Comparison of ENCODE assay signal across 8 mouse cellular contexts in genomic region chr19:3929211-3929941, GRCm38 (mm10). TPM values are rescaled to one million over a fixed set of nuclear protein-coding genes. Genes with fewer than 3 reads are reported as not detected.
DNase-seq lines count a peak whose midpoint lies in the region; ATAC-seq and TF ChIP-seq lines count a peak whose summit lies in the region.

Gene Aldh3b1, minus strand, starts transcription at chr19:3929808.

- no peak for TF ChIP-seq POLR2A in spleen, adult 2 months (IDR thresholded peaks at IDR 0.05; ENCODE audit: low read depth, low read length)

- peak; percentile 60; the same call in 1 of the 2 replicates for ATAC-seq in midbrain, embryonic 15.5 days (replicated peaks)

- TF ChIP-seq CTCF in spleen, adult 2 months (IDR thresholded peaks at IDR 0.05; ENCODE audit: extremely low read depth, insufficient read depth, insufficient read length, insufficient replicate concordance): no peak

- H3K4me2 ChIP-seq in midbrain, embryonic 15.5 days: no peak within 1 kb of the TSS

- no peaks in the 10 kb centered on the region for H3K36me3 ChIP-seq in spleen, adult 2 months (ENCODE audit: control insufficient read depth, insufficient read depth, low read length)
- no peaks in the 10 kb centered on the region for H3K36me3 ChIP-seq in embryonic facial prominence, embryonic 10.5 days (replicated peaks)
- H3K36me3 ChIP-seq in midbrain, embryonic 15.5 days (replicated peaks): no peaks in the 10 kb centered on the region

- H3K27ac ChIP-seq in spleen, adult 2 months (ENCODE audit: insufficient read depth, low read length): peak within 1 kb of the TSS; percentile 81
- H3K27ac ChIP-seq in embryonic facial prominence, embryonic 10.5 days (replicated peaks): peak within 1 kb of the TSS; percentile 67
- peak within 1 kb of the TSS; percentile 43 for H3K27ac ChIP-seq in midbrain, embryonic 15.5 days

- WGBS in spleen, adult 2 months: 21% methylated on average over 12 of the region's 12 CpGs
- 56% methylated on average over 12 of the region's 12 CpGs for WGBS in embryonic facial prominence, embryonic 10.5 days
- 61% methylated on average over 12 of the region's 12 CpGs for WGBS in midbrain, embryonic 15.5 days

- no peak for DNase-seq in spleen, adult 2 months (ENCODE audit: low read depth in 1 of 2, low spot score in 2 of 2)
- DNase-seq in spleen, adult 12 weeks (ENCODE audit: low spot score): no peak
- no peak for DNase-seq in embryonic facial prominence, embryonic 10.5 days (ENCODE audit: low spot score)
- DNase-seq in heart, adult 18-20 months: peak; percentile 94 to 95
- DNase-seq in kidney, adult 11 months: peak; percentile 92
- DNase-seq in liver: peak; percentile 70
- peak; percentile 96 for DNase-seq in testis, postnatal 10 days (ENCODE audit: low spot score)

- no peak within 1 kb of the TSS for H3K9ac ChIP-seq in midbrain, embryonic 15.5 days

- no peaks in the 10 kb centered on the region for H3K9me3 ChIP-seq in embryonic facial prominence, embryonic 10.5 days
- H3K9me3 ChIP-seq in midbrain, embryonic 15.5 days: no peaks in the 10 kb centered on the region

- H3K27me3 ChIP-seq in spleen, adult 2 months (ENCODE audit: control insufficient read depth, insufficient read depth, low read length): no peaks in the 10 kb centered on the region
- H3K27me3 ChIP-seq in embryonic facial prominence, embryonic 10.5 days (replicated peaks; ENCODE audit: low read depth, poor library complexity, severe bottlenecking): 0 out of 2 replicates have a peak, but pooled peaks cover 6% of the 10 kb centered on the region
- no peaks in the 10 kb centered on the region for H3K27me3 ChIP-seq in midbrain, embryonic 15.5 days (replicated peaks)

- H3K4me1 ChIP-seq in spleen, adult 2 months (ENCODE audit: control insufficient read depth, insufficient read depth, insufficient read length): peaks cover 36% of the 10 kb centered on the region; the same call in 1 of the 2 replicates
- H3K4me1 ChIP-seq in embryonic facial prominence, embryonic 10.5 days: peaks cover 26% of the 10 kb centered on the region
- peaks cover 8% of the 10 kb centered on the region; the same call in 1 of the 2 replicates for H3K4me1 ChIP-seq in midbrain, embryonic 15.5 days

- H3K4me3 ChIP-seq in spleen, adult 2 months (ENCODE audit: extremely low read depth, insufficient read depth, insufficient read length): peak within 1 kb of the TSS; percentile 53; the same call in 1 of the 2 replicates
- H3K4me3 ChIP-seq in embryonic facial prominence, embryonic 10.5 days: no peak within 1 kb of the TSS
- H3K4me3 ChIP-seq in midbrain, embryonic 15.5 days: no peak within 1 kb of the TSS

RNA-seq across cellular contexts. Expression of gene Aldh3b1, which starts in this region (rescaled TPM):
- polyA plus RNA-seq in spleen, adult 2 months (2012; rRNA removed): 24.6 and 26.1 TPM in 2 replicates
- 0.48 and 0.81 TPM in 2 replicates for polyA plus RNA-seq in embryonic facial prominence, embryonic 10.5 days (2016; fragmentation: Nextera tagmentation; extraction: Ambion mirVana)
- total RNA-seq in heart, adult 18-20 months (2021): 1 to 10 TPM; 1.3 to 2.0 TPM
- 1.9 TPM in 2 replicates for polyA plus RNA-seq in midbrain, embryonic 15.5 days (2015; fragmentation: Nextera tagmentation; extraction: Ambion mirVana)

Comparison
In these comparisons a context has a peak if more than half of its experiments do, and no peak if none do; other contexts are left out.
1. DNase-seq: peak in heart, adult 18-20 months (2 of 2), kidney, adult 11 months (single experiment), liver (single experiment) and testis, postnatal 10 days (single experiment); none in spleen, adult 2 months (0 of 2), spleen, adult 12 weeks (single experiment) and embryonic facial prominence, embryonic 10.5 days (single experiment).
2. Peak in every context shown above with its lines, with median percentiles within 50 percentile points of each other: H3K27ac ChIP-seq.